Mouse (Mus musculus) duodenum, adult 2 months (tissue): ENCODE data around the gene Rps6ka5. TPM values are rescaled to one million over a fixed set of nuclear protein-coding genes. Genes with fewer than 3 reads are reported as not detected.

Source experiments
- polyA plus RNA-seq: library from polyadenylated mRNA; depleted of rRNA; stranded (reverse); fragments of >200 nt; gene quantifications from 2 replicates; pipeline ENCODE4 v1.2.3, GENCODE M21; 2012; ENCODE audit warnings: low replicate concordance; rRNA removed

The Rps6ka5 gene
- polyA plus RNA-seq: 0.57 and 0.90 TPM in 2 replicates

DNA sequence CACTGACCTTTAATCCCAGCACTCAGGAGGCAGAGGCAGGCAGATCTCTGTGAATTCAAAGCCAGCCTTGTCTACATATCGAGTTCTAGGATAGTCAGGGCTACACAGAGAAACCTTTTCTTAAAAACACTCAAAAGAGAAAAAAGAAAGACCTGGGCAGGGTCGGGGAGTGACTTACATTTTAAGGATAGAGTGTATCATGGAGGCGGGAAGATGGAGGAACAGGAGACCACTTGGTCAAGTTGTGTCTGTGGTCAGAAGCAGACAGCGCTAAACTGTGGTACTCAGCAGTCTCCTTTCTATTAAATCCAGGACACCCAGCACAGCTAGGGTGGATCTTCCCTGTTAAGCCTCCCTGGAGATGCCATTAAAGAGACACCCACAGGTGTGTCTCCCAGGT is at the start of gene Rps6ka5:
TSS of gene Rps6ka5 (minus strand) at position 333 of the 400 bp plus-strand sequence.

DNA sequence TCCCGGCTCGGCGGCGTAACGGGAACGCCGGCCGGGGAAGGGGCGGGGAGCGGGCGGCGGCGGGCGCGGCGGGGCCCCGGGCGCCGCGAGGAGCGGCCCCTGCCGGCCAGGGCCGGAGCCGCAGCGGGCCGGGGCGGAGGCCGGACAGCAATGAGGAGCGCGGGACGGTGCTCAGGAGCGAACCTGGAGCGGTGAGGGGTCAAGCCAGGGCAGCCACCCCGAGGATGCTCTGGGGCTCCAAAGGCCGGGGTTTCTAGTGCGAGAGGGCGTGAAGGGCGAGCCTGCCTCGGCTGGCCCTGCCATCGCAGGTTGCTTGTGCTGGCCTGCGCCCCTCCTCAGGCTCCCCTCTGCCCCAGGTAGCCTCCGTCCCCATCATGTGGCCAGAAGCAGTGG is 206.0 kb downstream of the Rps6ka5 start, which contains the start of gene Ttc7b:
TSS of gene Ttc7b (minus strand) at position 33 of the 393 bp plus-strand sequence.

Other genes starting within 250 kb of the Rps6ka5 start
- gene Ttc7b, start 206.2 kb downstream of the Rps6ka5 start, polyA plus RNA-seq: 14.2 and 14.5 TPM in 2 replicates
- gene Dglucy, start 52.1 kb upstream of the Rps6ka5 start, polyA plus RNA-seq: 18.5 and 28.1 TPM in 2 replicates
- gene Gpr68, start 181.2 kb upstream of the Rps6ka5 start, polyA plus RNA-seq: 1.2 and 2.9 TPM in 2 replicates